Comparison of ENCODE assay signal across 17 mouse cellular contexts in the genomic region with DNA sequence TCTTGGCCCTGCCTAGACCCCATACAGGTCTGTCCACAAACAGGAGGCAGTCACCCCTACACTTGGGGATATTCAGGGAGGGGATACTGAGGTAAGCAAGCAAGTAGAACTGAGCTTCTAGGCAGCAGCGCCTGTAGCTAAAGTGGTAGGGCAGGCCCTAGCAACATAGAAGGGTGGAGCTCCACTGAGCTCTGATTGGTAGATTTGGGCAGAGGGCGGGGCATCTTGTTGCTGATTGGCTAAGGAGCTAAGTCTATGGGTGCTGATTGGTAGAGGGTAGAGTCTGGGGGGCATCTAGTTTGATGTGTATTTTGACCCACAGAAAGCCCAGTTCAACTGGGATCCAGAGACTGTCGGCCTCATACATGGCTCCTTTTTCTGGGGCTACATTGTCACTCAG. TPM values are rescaled to one million over a fixed set of nuclear protein-coding genes. Genes with fewer than 3 reads are reported as not detected.
DNase-seq lines count a peak whose midpoint lies in the region; ATAC-seq and TF ChIP-seq lines count a peak whose summit lies in the region.
"Had no signal": no experiment of that assay in that cellular context is flagged by ENCODE, and none has a peak within 500 bp of the region (broad histone marks: within the 10 kb centered on the region; RNA-seq: fewer than 3 reads in every experiment).

No protein-coding gene starts in this region.

- intact Hi-C loops in left cerebral cortex, postnatal 25 days (cut with DNase I), result loop anchor here (10.0 kb wide), 1 partner anchor 195 kb away; the partner anchor contains the start of gene Ppfia3
- intact Hi-C loops in gastrocnemius, postnatal 36 days (cut with DNase I), result no loop called here

- TF ChIP-seq EP300 in lung, postnatal 0 days (IDR thresholded peaks at IDR 0.05), result no peak

- H3K4me2 ChIP-seq in lung, postnatal 0 days (replicated peaks; ENCODE audit: low read depth, low read length), result no peak overlapping the region
- H3K4me2 ChIP-seq: limb, embryonic 13.5 days had no signal

- no peak for TF ChIP-seq CTCF in lung, postnatal 0 days (IDR thresholded peaks at IDR 0.05)

- H3K27me3 ChIP-seq in lung, postnatal 0 days (replicated peaks; ENCODE audit: insufficient read depth, low read length), result peaks cover 55% of the 10 kb centered on the region

- no peak overlapping the region for H3K27ac ChIP-seq in lung, postnatal 0 days (ENCODE audit: low read length)
- H3K27ac ChIP-seq: hindbrain, embryonic 13.5 days; limb, embryonic 13.5 days had no signal

- DNase-seq in right cerebral cortex, postnatal 14 days, result peak; percentile 53
- DNase-seq in right cerebral cortex, postnatal 4 days, result no peak
- peak; percentile 83 for DNase-seq in cerebellum, adult 11-12 months
- peak; percentile 71 to 82 for DNase-seq in cerebellum, postnatal 14 days
- DNase-seq in left cerebral cortex, postnatal 25 days (ENCODE audit: low spot score in 2 of 2), result peak; percentile 62 to 85
- DNase-seq in gastrocnemius, postnatal 36 days, result no peak
- DNase-seq in lung, postnatal 0 days (ENCODE audit: low spot score), result no peak
- DNase-seq: adrenal gland, adult 8-10 months; gastrocnemius, postnatal 10 days; kidney, adult 8-10 months; liver, postnatal 0 days had no signal

- no peak overlapping the region for H3K4me3 ChIP-seq in lung, postnatal 0 days (ENCODE audit: low read depth, low read length)
- H3K4me3 ChIP-seq: hindbrain, embryonic 13.5 days had no signal

- H3K9ac ChIP-seq in lung, postnatal 0 days (replicated peaks; ENCODE audit: low read depth), result no peak overlapping the region
- H3K9ac ChIP-seq: limb, embryonic 13.5 days; liver, postnatal 0 days had no signal

- H3K36me3 ChIP-seq in lung, postnatal 0 days (ENCODE audit: insufficient read depth, low read length), result no peaks in the 10 kb centered on the region
- H3K36me3 ChIP-seq: hindbrain, embryonic 13.5 days; limb, embryonic 13.5 days had no signal

- 89% methylated on average over 3 of the region's 3 CpGs for WGBS in lung, postnatal 0 days

- ATAC-seq in lung, postnatal 0 days, result no peak
- ATAC-seq: forebrain, embryonic 14.5 days; liver, postnatal 0 days had no signal

- no peaks in the 10 kb centered on the region for H3K4me1 ChIP-seq in lung, postnatal 0 days (ENCODE audit: insufficient read depth, low read depth, low read length)

- no peaks in the 10 kb centered on the region; the same call in 1 of the 2 replicates for H3K9me3 ChIP-seq in lung, postnatal 0 days (ENCODE audit: low read length)

RNA-seq across cellular contexts. Expression of gene Slc17a7, which starts 5.7 kb away (rescaled TPM):
- total RNA-seq in left cerebral cortex, postnatal 25 days (2021), result 1,000 to 10,000 TPM; 1,365 to 1,520 TPM
- total RNA-seq in gastrocnemius, postnatal 36 days (2021), result under 1 TPM; 0.76 to 0.79 TPM
- 0.56 and 0.65 TPM in 2 replicates for polyA plus RNA-seq in lung, postnatal 0 days (2015; fragmentation: Nextera tagmentation; extraction: Ambion mirVana)
- polyA plus RNA-seq: liver, postnatal 0 days had no signal

RNA-seq across cellular contexts. Expression of gene Gfy, which starts 9.9 kb away (rescaled TPM):
- total RNA-seq in left cerebral cortex, postnatal 25 days (2021), result under 1 TPM in 1 of 2 experiments, not detected in 1; 0.18 TPM
- total RNA-seq in gastrocnemius, postnatal 36 days (2021), result not detected
- not detected in 2 replicates for polyA plus RNA-seq in lung, postnatal 0 days (2015; fragmentation: Nextera tagmentation; extraction: Ambion mirVana)
- total RNA-seq: adrenal gland, adult 8-10 months had no signal
- polyA plus RNA-seq: forebrain, embryonic 14.5 days; heart, embryonic 14.5 days; hindbrain, embryonic 13.5 days; limb, embryonic 13.5 days; liver, postnatal 0 days had no signal

RNA-seq across cellular contexts. Expression of gene Pth2, which starts 11.3 kb away (rescaled TPM):
- not detected for total RNA-seq in left cerebral cortex, postnatal 25 days (2021)
- not detected for total RNA-seq in gastrocnemius, postnatal 36 days (2021)
- not detected in 2 replicates for polyA plus RNA-seq in lung, postnatal 0 days (2015; fragmentation: Nextera tagmentation; extraction: Ambion mirVana)
- total RNA-seq: adrenal gland, adult 8-10 months; gastrocnemius, postnatal 10 days; layer of hippocampus, postnatal 14 days had no signal
- polyA plus RNA-seq: embryonic facial prominence, embryonic 14.5 days; forebrain, embryonic 14.5 days; limb, embryonic 13.5 days; liver, postnatal 0 days had no signal

RNA-seq across cellular contexts. Expression of gene Aldh16a1, which starts 15.1 kb away (rescaled TPM):
- total RNA-seq in left cerebral cortex, postnatal 25 days (2021), result 10 to 100 TPM; 13.6 to 14.1 TPM
- total RNA-seq in gastrocnemius, postnatal 36 days (2021), result 10 to 100 TPM; 10.6 to 14.3 TPM
- polyA plus RNA-seq in lung, postnatal 0 days (2015; fragmentation: Nextera tagmentation; extraction: Ambion mirVana), result 26.7 and 26.8 TPM in 2 replicates

RNA-seq across cellular contexts. Expression of gene Pih1d1, which starts 15.4 kb away (rescaled TPM):
- 10 to 100 TPM; 45.8 to 49.3 TPM for total RNA-seq in left cerebral cortex, postnatal 25 days (2021)
- 10 to 100 TPM; 28.6 to 36.2 TPM for total RNA-seq in gastrocnemius, postnatal 36 days (2021)
- 51.7 and 58.4 TPM in 2 replicates for polyA plus RNA-seq in lung, postnatal 0 days (2015; fragmentation: Nextera tagmentation; extraction: Ambion mirVana)

Comparison
In these comparisons a context has a peak if more than half of its experiments do, and no peak if none do; other contexts are left out.
1. DNase-seq: peak in right cerebral cortex, postnatal 14 days (single experiment), cerebellum, adult 11-12 months (single experiment), cerebellum, postnatal 14 days (2 of 2) and left cerebral cortex, postnatal 25 days (2 of 2); none in right cerebral cortex, postnatal 4 days (single experiment), gastrocnemius, postnatal 36 days (0 of 2) and lung, postnatal 0 days (single experiment).
2. RNA of gene Slc17a7, which starts 5.7 kb away (total RNA-seq): 1,365 to 1,520 TPM in left cerebral cortex, postnatal 25 days; 0.76 to 0.79 TPM in gastrocnemius, postnatal 36 days; every median in the first group is over 100 times any median in the second.